Mouse (Mus musculus) hindbrain, embryonic 15.5 days (tissue): ENCODE data around the gene Ccrl2. TPM values are rescaled to one million over a fixed set of nuclear protein-coding genes. Genes with fewer than 3 reads are reported as not detected.

Source experiments
- ATAC-seq: fragments of 200-750 bp; cut with Nextera tagmentation; 2 replicates; pipeline ENCODE4 v1.8.0; 2017; ENCODE audit warnings: low read depth, moderate number of reproducible peaks, moderate TSS enrichment; ENCODE audit not compliant: low FRiP score
- H3K27ac ChIP-seq: fragments of 300-500 bp; sonication (generic); replicated peaks from 2 replicates; pipeline ENCODE4 v1.5.1; 2015; ENCODE audit warnings: mild to moderate bottlenecking, inconsistent platforms
- H3K27me3 ChIP-seq: fragments of 300-500 bp; sonication (generic); 2 replicates; pipeline ENCODE4 v1.6.1; 2015; ENCODE audit warnings: control low read depth, inconsistent platforms
- H3K36me3 ChIP-seq: fragments of 300-500 bp; sonication (generic); 2 replicates; pipeline ENCODE4 v1.6.1; 2015; ENCODE audit warnings: control low read depth, inconsistent platforms
- H3K4me1 ChIP-seq: fragments of 300-500 bp; sonication (generic); replicated peaks from 2 replicates; pipeline ENCODE4 v1.6.1; 2015; ENCODE audit warnings: control low read depth, inconsistent platforms
- H3K4me2 ChIP-seq: fragments of 300-500 bp; sonication (generic); 2 replicates; pipeline ENCODE4 v1.6.1; 2015; ENCODE audit warnings: moderate library complexity, mild to moderate bottlenecking, inconsistent platforms
- H3K4me3 ChIP-seq: fragments of 300-500 bp; sonication (generic); 2 replicates; pipeline ENCODE4 v1.5.1; 2015; ENCODE audit warnings: mild to moderate bottlenecking, inconsistent platforms
- H3K9ac ChIP-seq: fragments of 300-500 bp; sonication (generic); 2 replicates; pipeline ENCODE4 v1.6.1; 2015; ENCODE audit warnings: inconsistent platforms
- H3K9me3 ChIP-seq: fragments of 300-500 bp; sonication (generic); 2 replicates; pipeline ENCODE4 v1.6.1; 2016; ENCODE audit warnings: control low read depth, inconsistent platforms
- WGBS: fragments of 180-500 bp; shearing (Covaris S2); methylation state at CpG from one replicate; pipeline ENCODE4 v1.1.7; 2015; 5-methylcytosine and 5-hydroxymethylcytosine counted together
- polyA plus RNA-seq: library from polyadenylated mRNA; unstranded; fragments of >200 nt; fragmentation: Nextera tagmentation; extraction: Ambion mirVana; gene quantifications from 2 replicates; pipeline ENCODE4 v1.2.1, GENCODE M21; 2015

The Ccrl2 gene
- polyA plus RNA-seq, 1 experiment from 2014 or later: 1.2 TPM

DNA sequence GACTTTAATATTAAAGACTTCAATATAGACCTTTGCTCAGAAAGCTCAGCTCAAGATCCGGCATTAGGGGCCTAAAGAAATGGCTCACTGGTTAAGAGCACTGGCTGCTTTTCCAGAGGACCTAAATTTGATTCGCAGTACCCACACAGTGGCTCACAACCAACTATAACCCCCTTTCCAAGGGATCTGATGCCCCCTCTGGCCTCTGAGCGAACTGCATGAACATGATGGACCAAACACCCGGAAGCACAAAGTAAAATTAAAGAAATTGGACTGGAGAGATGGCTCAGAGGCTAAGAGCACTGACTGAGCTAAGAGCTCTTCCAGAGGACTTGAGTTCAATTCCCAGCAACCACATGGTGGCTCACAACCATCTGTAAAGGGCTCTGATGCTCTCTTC lies 41.7 kb downstream of the Ccrl2 start:
- no peak overlapping the region for H3K27ac ChIP-seq
- H3K4me2 ChIP-seq: no peak overlapping the region
- H3K4me1 ChIP-seq: no peaks in the 10 kb centered on the region
- ATAC-seq: no peak
- no peaks in the 10 kb centered on the region for H3K36me3 ChIP-seq
- no peaks in the 10 kb centered on the region for H3K9me3 ChIP-seq
- no peaks in the 10 kb centered on the region for H3K27me3 ChIP-seq
- no peak overlapping the region for H3K4me3 ChIP-seq
- no peak overlapping the region for H3K9ac ChIP-seq
- 89% methylated on average over 4 of the region's 4 CpGs for WGBS

DNA sequence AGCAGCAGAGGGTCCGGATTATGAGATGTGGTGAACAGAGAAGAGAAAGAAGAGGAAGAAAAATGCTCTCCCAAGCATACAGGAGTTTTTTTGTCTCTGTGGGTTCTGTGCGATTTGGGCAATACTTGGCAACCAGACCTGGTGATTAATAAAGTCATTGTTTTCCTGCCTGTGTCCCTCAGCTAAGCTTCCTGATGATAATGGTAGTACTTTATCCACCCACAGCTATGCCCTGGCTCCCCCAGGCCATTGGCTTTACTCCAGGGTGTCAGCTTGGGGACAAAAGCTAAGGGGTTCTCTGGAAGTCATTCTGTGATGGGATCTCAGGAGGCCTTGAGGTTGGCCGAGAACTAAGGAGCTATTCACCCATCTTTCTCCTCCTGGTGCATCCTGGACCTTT lies 45.3 kb downstream of the Ccrl2 start:
- no peak for ATAC-seq
- Histone ChIP-seq H3K9ac (no peak overlapping the region), H3K27me3 (no peaks in the 10 kb centered on the region), H3K4me2 (no peak overlapping the region), H3K9me3 (no peaks in the 10 kb centered on the region), H3K4me3 (no peak overlapping the region), H3K36me3 (no peaks in the 10 kb centered on the region), H3K27ac (no peak overlapping the region), H3K4me1 (no peaks in the 10 kb centered on the region)
- 72% methylated on average over 3 of the region's 3 CpGs for WGBS

DNA sequence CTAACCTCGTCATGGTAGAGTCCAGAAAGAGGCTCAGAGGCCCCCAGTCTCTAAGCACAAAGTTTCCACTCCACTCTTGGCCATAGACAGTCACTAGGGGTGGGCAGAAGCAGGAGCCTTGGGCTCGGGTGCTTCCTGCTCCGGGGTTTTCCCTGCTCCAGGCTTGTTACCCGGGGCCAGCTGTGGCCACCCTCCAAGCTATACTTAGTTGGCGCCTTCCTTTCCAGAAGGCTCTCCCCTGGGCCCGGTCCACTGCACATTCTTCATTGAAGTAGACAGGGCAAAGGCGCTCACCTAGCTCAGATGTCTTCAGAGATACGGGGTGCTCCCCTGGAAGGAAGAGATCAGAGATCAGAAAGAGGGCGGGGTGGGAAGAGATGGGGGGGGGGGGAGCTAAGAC lies 45.8 kb downstream of the Ccrl2 start:
- no peak overlapping the region for H3K27ac ChIP-seq
- H3K9ac ChIP-seq: no peak overlapping the region
- H3K4me2 ChIP-seq: no peak overlapping the region
- no peaks in the 10 kb centered on the region for H3K9me3 ChIP-seq
- no peak for ATAC-seq
- H3K4me1 ChIP-seq: no peaks in the 10 kb centered on the region
- H3K4me3 ChIP-seq: no peak overlapping the region
- H3K27me3 ChIP-seq: no peaks in the 10 kb centered on the region
- WGBS: 89% methylated on average over 9 of the region's 9 CpGs
- H3K36me3 ChIP-seq: no peaks in the 10 kb centered on the region

DNA sequence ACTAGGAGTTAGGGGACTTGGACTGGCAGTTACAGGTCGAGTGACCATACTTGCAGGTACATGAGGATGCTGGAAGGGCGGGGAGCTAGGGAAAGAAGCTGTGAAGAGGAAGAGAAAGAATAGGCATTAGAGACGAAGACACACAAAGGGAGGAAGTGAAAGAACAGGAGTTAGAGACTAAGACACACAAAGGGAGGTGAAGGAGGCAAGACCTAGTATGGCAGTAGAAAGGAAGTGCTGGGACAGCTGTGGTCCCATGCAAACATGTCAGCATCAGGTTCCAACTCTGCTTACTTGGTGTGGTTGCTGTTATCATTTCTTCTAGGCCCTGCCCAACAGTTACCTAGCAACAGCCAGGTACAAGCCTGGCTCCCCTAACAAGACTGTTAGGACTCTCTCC lies 47.6 kb downstream of the Ccrl2 start:
- H3K4me1 ChIP-seq: no peaks in the 10 kb centered on the region
- no peak for ATAC-seq
- WGBS: 72% methylated on average over 3 of the region's 3 CpGs

DNA sequence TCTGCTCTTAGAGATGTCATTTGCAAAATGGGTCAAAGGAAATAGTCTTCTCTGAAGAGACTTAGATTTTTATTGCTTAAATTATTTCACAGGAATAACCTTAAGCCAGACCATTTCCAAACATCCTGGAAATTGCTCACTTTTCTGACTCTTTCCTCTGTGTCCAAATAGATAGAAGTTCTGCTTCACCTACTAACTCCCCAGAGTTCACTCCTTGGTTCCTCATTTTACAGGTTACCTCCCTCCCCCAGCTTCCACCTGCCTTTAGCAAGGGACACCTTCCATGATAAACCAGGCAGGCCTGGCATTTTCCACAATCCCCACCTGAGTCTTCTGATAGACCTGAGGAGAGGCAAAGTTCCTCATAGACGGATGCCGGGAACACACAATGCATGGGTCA lies 50.8 kb downstream of the Ccrl2 start:
- H3K4me3 ChIP-seq: no peak overlapping the region
- no peaks in the 10 kb centered on the region for H3K27me3 ChIP-seq
- 89% methylated on average over 2 of the region's 2 CpGs for WGBS
- H3K36me3 ChIP-seq: no peaks in the 10 kb centered on the region
- ATAC-seq: no peak
- no peaks in the 10 kb centered on the region for H3K4me1 ChIP-seq
- H3K9ac ChIP-seq: no peak overlapping the region
- no peak overlapping the region for H3K27ac ChIP-seq
- no peaks in the 10 kb centered on the region for H3K9me3 ChIP-seq
- H3K4me2 ChIP-seq: no peak overlapping the region

More for the DNA sequence above, 47.6 kb downstream of the Ccrl2 start:
- Histone ChIP-seq H3K9me3 (no peaks in the 10 kb centered on the region), H3K4me3 (no peak overlapping the region), H3K27ac (no peak overlapping the region), H3K9ac (no peak overlapping the region), H3K27me3 (no peaks in the 10 kb centered on the region), H3K36me3 (no peaks in the 10 kb centered on the region), H3K4me2 (no peak overlapping the region)

Other genes with a start within 250 kb of the Ccrl2 start
- gene Prss44, start 243.5 kb downstream of the Ccrl2 start, polyA plus RNA-seq: not detected in 2 replicates
- not detected in 2 replicates for gene Prss43, start 230.8 kb downstream of the Ccrl2 start, polyA plus RNA-seq
- 0.13 TPM in 1 of 2 replicates, not detected in the other for gene Prss45, start 222.9 kb downstream of the Ccrl2 start, polyA plus RNA-seq
- gene Prss46, start 213.0 kb downstream of the Ccrl2 start, polyA plus RNA-seq: not detected in 2 replicates
- 0.36 and 0.41 TPM in 2 replicates for gene Prss50, start 199.6 kb downstream of the Ccrl2 start, polyA plus RNA-seq
- 2.2 and 3.1 TPM in 2 replicates for gene Als2cl, start 177.6 kb downstream of the Ccrl2 start, polyA plus RNA-seq
- gene Tmie, start 177.4 kb downstream of the Ccrl2 start, polyA plus RNA-seq: 4.2 and 4.7 TPM in 2 replicates
- gene Fam240a, start 140.7 kb downstream of the Ccrl2 start, polyA plus RNA-seq: not detected in 2 replicates
- gene Tdgf1, start 111.4 kb downstream of the Ccrl2 start, polyA plus RNA-seq: 0.22 and 0.37 TPM in 2 replicates
- 0.80 and 2.4 TPM in 2 replicates for gene Lrrc2, start 106.0 kb downstream of the Ccrl2 start, polyA plus RNA-seq
- gene Rtp3, start 66.9 kb downstream of the Ccrl2 start, polyA plus RNA-seq: not detected in 2 replicates
- gene Ltf, start 38.2 kb downstream of the Ccrl2 start, polyA plus RNA-seq: 1.2 and 2.0 TPM in 2 replicates
- 45.9 and 47.8 TPM in 2 replicates for gene Lrrfip2, start 60.1 kb upstream of the Ccrl2 start, polyA plus RNA-seq
- gene Mlh1, start 214.3 kb upstream of the Ccrl2 start, polyA plus RNA-seq: 24.8 and 26.5 TPM in 2 replicates
- gene Epm2aip1, start 214.4 kb upstream of the Ccrl2 start, polyA plus RNA-seq: 54.2 and 55.7 TPM in 2 replicates